Mouse (Mus musculus): ENCODE measurements around the gene Zdhhc13. TPM values are rescaled to one million over a fixed set of nuclear protein-coding genes. Genes with fewer than 3 reads are reported as not detected.

Gene Zdhhc13
- polyA plus RNA-seq, 1 experiment: 12.5 TPM

- no peak for TF ChIP-seq CTCF (IDR thresholded peaks at IDR 0.05; ENCODE audit: control insufficient read depth, insufficient read depth, low read length)
- TF ChIP-seq POLR2A (IDR thresholded peaks at IDR 0.05; ENCODE audit: borderline replicate concordance, control insufficient read depth, low read depth, low read length): no peak
- no peak overlapping the region for H3K4me3 ChIP-seq (replicated peaks; ENCODE audit: control insufficient read depth, low read depth, low read length)
- H3K4me1 ChIP-seq (ENCODE audit: control insufficient read depth, insufficient read depth, low read length): no peaks in the 10 kb centered on the region; the same call in 1 of the 2 replicates
- 47% methylated on average over 3 of the region's 3 CpGs for WGBS
- no peak overlapping the region for H3K27ac ChIP-seq (ENCODE audit: control insufficient read depth, insufficient read depth, low read depth, low read length, poor library complexity)
Observed at GRCm38 (mm10) chr7:48795130-48795529, 6.3 kb downstream of the Zdhhc13 start.

- H3K27ac ChIP-seq (ENCODE audit: control insufficient read depth, insufficient read depth, low read depth, low read length, poor library complexity): no peak overlapping the region
- WGBS: 92% methylated on average over 7 of the region's 7 CpGs
- no peaks in the 10 kb centered on the region for H3K4me1 ChIP-seq (ENCODE audit: control insufficient read depth, insufficient read depth, low read length)
- no peak overlapping the region for H3K4me3 ChIP-seq (replicated peaks; ENCODE audit: control insufficient read depth, low read depth, low read length)
- TF ChIP-seq CTCF (IDR thresholded peaks at IDR 0.05; ENCODE audit: control insufficient read depth, insufficient read depth, low read length) (no peak), POLR2A (IDR thresholded peaks at IDR 0.05; ENCODE audit: borderline replicate concordance, control insufficient read depth, low read depth, low read length) (no peak)
Observed at GRCm38 (mm10) chr7:48803381-48803780, 14.6 kb downstream of the Zdhhc13 start.

GRCm38 (mm10) chr7:48806587-48806986, 17.8 kb downstream of the Zdhhc13 start:
- Histone ChIP-seq H3K4me3 (replicated peaks; ENCODE audit: control insufficient read depth, low read depth, low read length) (no peak overlapping the region), H3K27ac (ENCODE audit: control insufficient read depth, insufficient read depth, low read depth, low read length, poor library complexity) (no peak overlapping the region), H3K4me1 (ENCODE audit: control insufficient read depth, insufficient read depth, low read length) (no peaks in the 10 kb centered on the region)
- TF ChIP-seq POLR2A (IDR thresholded peaks at IDR 0.05; ENCODE audit: borderline replicate concordance, control insufficient read depth, low read depth, low read length) (no peak), CTCF (IDR thresholded peaks at IDR 0.05; ENCODE audit: control insufficient read depth, insufficient read depth, low read length) (no peak)
- 78% methylated on average over 4 of the region's 4 CpGs for WGBS

DNA sequence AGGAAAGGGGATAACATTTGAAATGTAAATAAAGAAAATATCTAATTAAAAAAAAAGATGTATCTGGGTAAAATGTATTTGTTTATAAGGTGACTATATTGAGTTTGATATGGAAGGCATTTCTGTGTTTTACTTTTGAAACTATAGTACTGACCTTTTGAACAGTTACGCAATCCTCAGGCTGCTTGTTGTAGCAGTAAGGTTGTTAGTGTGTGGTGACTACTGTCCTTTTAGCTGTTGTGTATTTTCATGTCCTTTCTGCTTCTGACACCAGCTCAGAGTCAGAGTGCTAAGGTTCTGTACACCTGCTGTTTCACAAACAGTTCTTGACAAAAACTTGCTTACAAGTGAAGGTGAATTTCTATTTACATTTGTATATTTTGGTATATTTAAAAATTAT, 21.8 kb downstream of the Zdhhc13 start:
- Histone ChIP-seq H3K4me1 (ENCODE audit: control insufficient read depth, insufficient read depth, low read length) (no peaks in the 10 kb centered on the region), H3K27ac (ENCODE audit: control insufficient read depth, insufficient read depth, low read depth, low read length, poor library complexity) (no peak overlapping the region), H3K4me3 (replicated peaks; ENCODE audit: control insufficient read depth, low read depth, low read length) (no peak overlapping the region)
- 86% methylated on average over 1 of the region's 1 CpGs for WGBS
- TF ChIP-seq POLR2A (IDR thresholded peaks at IDR 0.05; ENCODE audit: borderline replicate concordance, control insufficient read depth, low read depth, low read length) (no peak), CTCF (IDR thresholded peaks at IDR 0.05; ENCODE audit: control insufficient read depth, insufficient read depth, low read length) (no peak)

GRCm38 (mm10) chr7:48812358-48812757, 23.6 kb downstream of the Zdhhc13 start:
- Histone ChIP-seq H3K4me3 (replicated peaks; ENCODE audit: control insufficient read depth, low read depth, low read length) (no peak overlapping the region), H3K27ac (ENCODE audit: control insufficient read depth, insufficient read depth, low read depth, low read length, poor library complexity) (no peak overlapping the region), H3K4me1 (ENCODE audit: control insufficient read depth, insufficient read depth, low read length) (no peaks in the 10 kb centered on the region)
- TF ChIP-seq CTCF (IDR thresholded peaks at IDR 0.05; ENCODE audit: control insufficient read depth, insufficient read depth, low read length) (no peak), POLR2A (IDR thresholded peaks at IDR 0.05; ENCODE audit: borderline replicate concordance, control insufficient read depth, low read depth, low read length) (no peak)

DNA sequence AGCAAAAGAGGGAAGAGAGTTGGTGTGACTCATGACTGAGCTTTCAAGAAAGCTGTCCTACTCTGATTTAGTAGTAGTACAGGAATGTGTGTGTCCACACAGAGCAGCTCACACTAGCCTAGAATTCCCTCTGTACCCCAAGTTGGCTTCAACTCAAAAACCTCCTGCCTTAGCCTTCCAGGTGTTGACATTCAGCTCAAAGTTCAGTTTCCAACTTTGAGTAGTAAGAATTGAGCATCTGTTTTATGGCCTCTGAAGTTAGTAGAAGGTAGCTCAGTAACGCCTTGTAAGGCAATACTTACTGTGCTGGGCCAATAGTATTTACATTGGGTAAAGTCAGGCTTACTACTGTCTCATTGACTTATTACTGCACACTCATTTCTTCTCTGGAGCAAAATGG, 24.8 kb downstream of the Zdhhc13 start:
- no peak overlapping the region for H3K27ac ChIP-seq (ENCODE audit: control insufficient read depth, insufficient read depth, low read depth, low read length, poor library complexity)
- no peak overlapping the region for H3K4me3 ChIP-seq (replicated peaks; ENCODE audit: control insufficient read depth, low read depth, low read length)
- 86% methylated on average over 1 of the region's 1 CpGs for WGBS
- no peak for TF ChIP-seq CTCF (IDR thresholded peaks at IDR 0.05; ENCODE audit: control insufficient read depth, insufficient read depth, low read length)
- no peak for TF ChIP-seq POLR2A (IDR thresholded peaks at IDR 0.05; ENCODE audit: borderline replicate concordance, control insufficient read depth, low read depth, low read length)
- H3K4me1 ChIP-seq (ENCODE audit: control insufficient read depth, insufficient read depth, low read length): no peaks in the 10 kb centered on the region

- 88% methylated on average over 5 of the region's 5 CpGs for WGBS
- Histone ChIP-seq H3K4me1 (ENCODE audit: control insufficient read depth, insufficient read depth, low read length) (no peaks in the 10 kb centered on the region), H3K4me3 (replicated peaks; ENCODE audit: control insufficient read depth, low read depth, low read length) (no peak overlapping the region), H3K27ac (ENCODE audit: control insufficient read depth, insufficient read depth, low read depth, low read length, poor library complexity) (no peak overlapping the region)
- TF ChIP-seq CTCF (IDR thresholded peaks at IDR 0.05; ENCODE audit: control insufficient read depth, insufficient read depth, low read length) (no peak), POLR2A (IDR thresholded peaks at IDR 0.05; ENCODE audit: borderline replicate concordance, control insufficient read depth, low read depth, low read length) (no peak)
Observed at GRCm38 (mm10) chr7:48821654-48822053, 32.9 kb downstream of the Zdhhc13 start.

DNA sequence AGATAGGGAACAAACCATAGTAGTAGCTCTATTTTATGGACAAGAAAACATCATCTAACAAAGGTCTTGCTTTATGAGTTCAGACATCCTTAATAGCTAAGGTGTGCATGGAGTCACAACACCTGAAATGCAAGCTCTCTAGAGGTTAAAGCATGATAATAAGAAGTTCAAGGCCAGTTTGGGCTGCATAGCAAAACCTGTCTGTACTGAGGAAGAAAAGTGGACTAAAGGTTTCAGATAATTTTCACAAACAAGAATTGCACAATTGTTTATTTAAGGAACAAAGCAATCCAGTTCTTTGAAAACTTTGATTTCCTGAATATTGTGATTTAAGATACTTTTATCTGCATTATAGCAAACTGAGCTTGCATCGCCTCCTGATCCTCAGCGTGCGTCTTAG, 34.8 kb downstream of the Zdhhc13 start:
- TF ChIP-seq POLR2A (IDR thresholded peaks at IDR 0.05; ENCODE audit: borderline replicate concordance, control insufficient read depth, low read depth, low read length) (no peak), CTCF (IDR thresholded peaks at IDR 0.05; ENCODE audit: control insufficient read depth, insufficient read depth, low read length) (no peak)
- WGBS: 89% methylated on average over 3 of the region's 3 CpGs
- H3K4me1 ChIP-seq (ENCODE audit: control insufficient read depth, insufficient read depth, low read length): no peaks in the 10 kb centered on the region

DNA sequence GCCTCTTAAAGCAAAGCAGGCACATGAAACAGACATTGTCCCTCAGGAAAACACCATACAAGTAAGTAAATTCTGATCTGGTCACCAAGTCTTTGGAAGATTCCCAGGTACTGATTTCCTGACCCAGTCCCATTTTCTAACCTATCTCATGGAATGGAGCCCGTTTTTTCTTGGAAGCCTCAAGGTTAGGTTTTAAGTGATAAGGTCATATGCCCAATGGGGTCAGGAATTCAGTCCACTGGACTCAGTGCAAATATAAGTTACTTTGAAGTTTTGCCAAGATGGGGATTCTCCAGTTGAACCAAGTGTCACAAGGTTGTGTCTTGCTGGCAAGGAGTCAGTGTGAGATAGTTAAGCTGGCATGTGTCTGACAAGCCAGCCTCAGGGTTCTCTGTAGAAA, 35.9 kb downstream of the Zdhhc13 start:
- TF ChIP-seq CTCF (IDR thresholded peaks at IDR 0.05; ENCODE audit: control insufficient read depth, insufficient read depth, low read length) (no peak), POLR2A (IDR thresholded peaks at IDR 0.05; ENCODE audit: borderline replicate concordance, control insufficient read depth, low read depth, low read length) (no peak)
- Histone ChIP-seq H3K4me1 (ENCODE audit: control insufficient read depth, insufficient read depth, low read length) (no peaks in the 10 kb centered on the region; the same call in 1 of the 2 replicates), H3K4me3 (replicated peaks; ENCODE audit: control insufficient read depth, low read depth, low read length) (no peak overlapping the region), H3K27ac (ENCODE audit: control insufficient read depth, insufficient read depth, low read depth, low read length, poor library complexity) (no peak overlapping the region)
- WGBS: 89% methylated on average over 1 of the region's 1 CpGs

More for the DNA sequence above, 34.8 kb downstream of the Zdhhc13 start:
- H3K4me3 ChIP-seq (replicated peaks; ENCODE audit: control insufficient read depth, low read depth, low read length): no peak overlapping the region
- no peak overlapping the region for H3K27ac ChIP-seq (ENCODE audit: control insufficient read depth, insufficient read depth, low read depth, low read length, poor library complexity)

Measured in bone marrow, adult 2 months (tissue).